Mouse (Mus musculus) liver, embryonic 11.5 days (tissue): ENCODE measurements around the gene Ncapd3. TPM values are rescaled to one million over a fixed set of nuclear protein-coding genes. Genes with fewer than 3 reads are reported as not detected.

ENCODE experiments used
- ATAC-seq: fragments of 200-750 bp; cut with Nextera tagmentation; replicated peaks from 2 replicates; pipeline ENCODE4 v1.8.0; 2017; ENCODE audit warnings: moderate number of reproducible peaks, mild to moderate bottlenecking, moderate TSS enrichment, moderate library complexity; ENCODE audit not compliant: low FRiP score
- DNase-seq: peaks from one replicate; pipeline ENCODE4 v3.0.0-alpha.2; 2017; ENCODE audit warnings: low spot score
- H3K27ac ChIP-seq: fragments of 300-500 bp; sonication (generic); 2 replicates; pipeline ENCODE4 v1.5.1; 2014; ENCODE audit warnings: mild to moderate bottlenecking, low read depth, low read length, control low read depth
- H3K27me3 ChIP-seq: fragments of 300-500 bp; sonication (generic); replicated peaks from 2 replicates; pipeline ENCODE4 v1.6.1; 2014; ENCODE audit warnings: low read length, mixed read lengths; ENCODE audit not compliant: control insufficient read depth, insufficient read depth
- H3K36me3 ChIP-seq: fragments of 300-500 bp; sonication (generic); 2 replicates; pipeline ENCODE4 v1.6.1; 2014; ENCODE audit warnings: mild to moderate bottlenecking, low read length, moderate library complexity, mixed read lengths; ENCODE audit not compliant: control insufficient read depth, insufficient read depth
- H3K4me1 ChIP-seq: fragments of 300-500 bp; sonication (generic); replicated peaks from 2 replicates; pipeline ENCODE4 v1.6.1; 2014; ENCODE audit warnings: low read length, mixed read lengths; ENCODE audit not compliant: control insufficient read depth, insufficient read depth
- H3K4me2 ChIP-seq: fragments of 300-500 bp; sonication (generic); 2 replicates; pipeline ENCODE4 v1.6.1; 2014; ENCODE audit warnings: mild to moderate bottlenecking, control low read depth, moderate library complexity
- H3K4me3 ChIP-seq: fragments of 300-500 bp; sonication (generic); 2 replicates; pipeline ENCODE4 v1.5.1; 2014; ENCODE audit warnings: low read depth, low read length, control low read depth
- H3K9ac ChIP-seq: fragments of 300-500 bp; sonication (generic); 2 replicates; pipeline ENCODE4 v1.6.1; 2014; ENCODE audit warnings: low read depth, low read length, control low read depth
- H3K9me3 ChIP-seq: fragments of 300-500 bp; sonication (generic); 2 replicates; pipeline ENCODE4 v1.6.1; 2016; ENCODE audit warnings: low read length, inconsistent platforms, mixed read lengths; ENCODE audit not compliant: control insufficient read depth
- whole genome bisulfite sequencing: fragments of 180-500 bp; shearing (Covaris S2); extraction: QIAGEN DNeasy Blood & Tissue Kit; methylation state at CpG from one replicate; pipeline ENCODE4 v1.1.7; 2014; 5-methylcytosine and 5-hydroxymethylcytosine counted together
- polyA plus RNA-seq: library from polyadenylated mRNA; unstranded; fragments of >200 nt; fragmentation: Nextera tagmentation; extraction: Ambion mirVana; gene quantifications from 2 replicates; pipeline ENCODE4 v1.2.1, GENCODE M21; 2014

The Ncapd3 gene
- polyA plus RNA-seq: 45.0 and 50.8 TPM in 2 replicates

DNA sequence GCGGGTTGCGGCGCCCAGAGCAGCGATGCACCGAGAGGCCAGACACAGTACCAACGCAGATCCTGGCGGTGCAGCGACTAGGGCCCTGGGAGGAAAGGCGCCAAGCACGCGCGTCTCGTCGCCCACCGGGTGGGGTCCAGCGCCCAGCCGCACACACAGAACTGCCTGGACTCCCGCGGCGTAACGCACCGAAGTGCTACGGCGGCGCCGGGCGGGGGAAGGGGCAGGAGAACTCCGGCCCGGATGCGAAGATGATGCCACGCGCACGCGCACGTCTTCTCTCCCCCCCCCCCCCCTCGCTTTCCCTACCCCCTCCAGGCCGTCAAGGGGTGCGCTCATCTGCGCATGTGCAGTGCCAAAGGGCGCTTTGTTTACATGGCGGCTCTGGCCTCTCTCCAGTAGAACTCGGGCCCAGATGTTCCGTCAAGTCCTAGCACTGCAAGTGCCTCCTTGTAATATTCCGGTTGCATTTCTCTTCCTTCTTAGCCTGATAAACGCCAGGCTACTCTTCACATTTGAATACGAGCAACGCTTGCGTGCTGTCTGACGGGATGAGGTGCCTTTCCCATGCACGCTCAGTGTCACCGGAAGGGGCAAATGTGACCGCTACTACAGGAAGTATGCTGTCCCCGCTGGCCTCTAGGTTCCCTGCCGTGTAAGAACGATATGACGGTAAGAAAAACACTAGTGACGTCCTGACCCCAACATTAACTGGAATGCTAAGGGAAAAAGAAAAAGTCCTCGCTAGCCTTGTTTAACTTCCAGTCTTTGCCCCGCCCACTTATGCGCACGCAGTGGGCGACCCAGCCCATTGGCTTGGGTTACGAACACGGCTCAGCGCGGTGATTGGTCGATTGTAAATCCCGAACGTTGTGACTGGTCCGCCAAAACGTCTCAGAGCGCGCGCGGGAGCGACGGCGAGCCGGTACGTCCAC lies at the start of gene Ncapd3, which contains the start of gene Vps26b:
Gene Ncapd3, plus strand, starts transcription at position 348 of the 935 bp plus-strand sequence.
Gene Vps26b, minus strand, starts transcription at position 238 of the 935 bp plus-strand sequence.
- ATAC-seq: peak; percentile 92
- Histone ChIP-seq H3K4me3 (peak within 1 kb of the TSS; percentile 97), H3K27me3 (no peaks in the 10 kb centered on the region), H3K4me1 (peaks cover 25% of the 10 kb centered on the region), H3K27ac (peak within 1 kb of the TSS; percentile 80), H3K9me3 (no peaks in the 10 kb centered on the region), H3K9ac (peak within 1 kb of the TSS; percentile 92), H3K36me3 (no peaks in the 10 kb centered on the region), H3K4me2 (peak within 1 kb of the TSS; percentile 97)
- peak; percentile 92 for DNase-seq
- WGBS: under 1% methylated on average over 80 of the region's 80 CpGs

- no peaks in the 10 kb centered on the region for H3K27me3 ChIP-seq
- no peak overlapping the region for H3K4me2 ChIP-seq
- no peak overlapping the region for H3K9ac ChIP-seq
- no peak overlapping the region for H3K27ac ChIP-seq
- no peaks in the 10 kb centered on the region for H3K4me1 ChIP-seq
- DNase-seq (no peak), ATAC-seq (no peak)
- no peaks in the 10 kb centered on the region for H3K9me3 ChIP-seq
- no peak overlapping the region for H3K4me3 ChIP-seq
- 89% methylated on average over 2 of the region's 2 CpGs for WGBS
- H3K36me3 ChIP-seq: peaks cover 9% of the 10 kb centered on the region
These were observed 44.8 kb upstream of the Ncapd3 start for GRCm38 (mm10) chr9:26985090-26985613.

DNA sequence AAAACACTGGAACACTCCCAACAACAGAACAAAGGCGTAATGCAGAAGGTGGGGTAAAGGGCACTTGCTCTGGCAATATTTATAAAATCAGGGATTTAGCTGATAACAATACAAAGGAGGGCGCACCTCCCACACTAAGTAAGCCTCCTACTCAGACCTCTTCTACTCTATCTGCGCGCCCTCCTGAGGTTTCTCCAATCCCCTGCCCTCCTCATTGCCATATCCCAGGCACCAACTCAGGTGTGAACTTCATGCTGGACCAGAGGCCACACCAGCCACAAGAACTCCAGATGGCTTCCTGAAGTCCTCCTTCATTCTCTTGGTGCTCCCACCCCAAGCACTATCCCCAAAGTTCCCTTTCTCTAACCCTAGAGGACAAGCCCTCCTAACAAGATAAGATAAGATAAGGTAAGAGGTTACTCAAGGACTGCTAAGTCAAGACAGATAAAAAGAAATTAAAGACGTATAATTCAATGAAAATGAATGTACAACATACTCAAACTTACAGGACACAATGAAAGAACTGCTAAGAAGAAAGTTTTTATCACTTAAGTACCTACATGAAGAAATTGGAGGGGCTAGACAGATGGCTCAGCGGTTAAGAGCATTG lies 44.2 kb upstream of the Ncapd3 start:
- Histone ChIP-seq H3K36me3 (peaks cover 9% of the 10 kb centered on the region), H3K27ac (no peak overlapping the region), H3K4me2 (no peak overlapping the region), H3K27me3 (no peaks in the 10 kb centered on the region), H3K4me3 (no peak overlapping the region), H3K4me1 (no peaks in the 10 kb centered on the region), H3K9me3 (no peaks in the 10 kb centered on the region), H3K9ac (no peak overlapping the region)
- WGBS: 78% methylated on average over 6 of the region's 6 CpGs
- no peak for DNase-seq
- ATAC-seq: no peak

DNA sequence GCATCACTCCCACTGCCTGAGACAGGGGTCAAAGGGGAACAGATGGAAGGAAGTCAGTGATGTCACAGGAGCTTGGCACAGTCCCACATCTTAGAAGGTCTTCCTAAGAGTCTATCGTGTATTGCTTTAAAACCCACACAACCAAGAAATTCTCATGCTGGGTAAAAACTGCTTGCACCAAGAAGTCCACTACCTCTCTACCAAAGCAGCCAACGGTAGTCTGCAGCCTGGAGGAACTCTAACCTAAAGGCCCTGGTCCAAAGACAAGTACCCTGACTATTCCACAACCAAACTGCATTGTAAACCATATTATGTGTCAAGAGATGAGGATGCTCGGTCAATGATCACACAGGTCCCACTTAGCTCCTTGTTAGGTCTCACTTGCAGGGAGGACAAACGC lies 39.8 kb upstream of the Ncapd3 start:
- H3K27ac ChIP-seq: no peak overlapping the region
- no peaks in the 10 kb centered on the region for H3K4me1 ChIP-seq
- no peak overlapping the region for H3K4me2 ChIP-seq
- 89% methylated on average over 4 of the region's 4 CpGs for WGBS
- no peak for DNase-seq
- no peak overlapping the region for H3K4me3 ChIP-seq
- H3K9ac ChIP-seq: no peak overlapping the region
- no peak for ATAC-seq
- no peaks in the 10 kb centered on the region for H3K9me3 ChIP-seq
- peaks cover 16% of the 10 kb centered on the region for H3K36me3 ChIP-seq
- no peaks in the 10 kb centered on the region for H3K27me3 ChIP-seq

- Histone ChIP-seq H3K4me3 (no peak overlapping the region), H3K9ac (no peak overlapping the region), H3K36me3 (peaks cover 10% of the 10 kb centered on the region; the same call in 1 of the 2 replicates), H3K9me3 (no peaks in the 10 kb centered on the region), H3K27me3 (no peaks in the 10 kb centered on the region), H3K4me2 (no peak overlapping the region), H3K27ac (no peak overlapping the region), H3K4me1 (peaks cover 2% of the 10 kb centered on the region; the same call in 1 of the 2 replicates)
- DNase-seq: no peak
- WGBS: 91% methylated on average over 10 of the region's 10 CpGs
- ATAC-seq: no peak
These were observed 36.9 kb upstream of the Ncapd3 start for GRCm38 (mm10) chr9:26993118-26993517.

DNA sequence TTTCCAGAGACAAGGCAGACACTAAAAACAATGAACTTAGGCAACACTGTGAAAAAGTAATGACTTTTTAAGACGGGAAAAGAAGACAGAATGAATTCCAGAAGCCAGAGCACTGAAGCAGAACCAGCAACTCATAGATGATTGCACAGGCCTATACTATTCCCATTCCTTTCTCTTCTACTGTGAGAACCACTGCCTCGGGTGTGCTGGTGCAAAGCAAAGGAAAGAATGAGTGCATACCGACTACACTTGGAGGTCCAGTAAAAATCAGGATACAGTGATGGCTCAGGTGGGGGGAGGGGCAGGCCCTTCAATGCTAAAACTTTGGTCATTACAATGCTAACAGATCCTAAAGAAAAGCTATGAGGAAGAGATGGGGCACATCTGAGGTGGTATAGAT lies 36.1 kb upstream of the Ncapd3 start:
- ATAC-seq (no peak), DNase-seq (no peak)
- H3K9me3 ChIP-seq: no peaks in the 10 kb centered on the region
- H3K27me3 ChIP-seq: no peaks in the 10 kb centered on the region
- H3K36me3 ChIP-seq: peaks cover 10% of the 10 kb centered on the region; the same call in 1 of the 2 replicates
- WGBS: 68% methylated on average over 3 of the region's 3 CpGs
- H3K4me3 ChIP-seq: no peak overlapping the region
- H3K4me1 ChIP-seq: peaks cover 3% of the 10 kb centered on the region; the same call in 1 of the 2 replicates
- no peak overlapping the region for H3K27ac ChIP-seq
- H3K4me2 ChIP-seq: no peak overlapping the region
- no peak overlapping the region for H3K9ac ChIP-seq

- Histone ChIP-seq H3K9me3 (no peaks in the 10 kb centered on the region), H3K27me3 (no peaks in the 10 kb centered on the region), H3K27ac (no peak overlapping the region), H3K9ac (no peak overlapping the region), H3K4me1 (peaks cover 12% of the 10 kb centered on the region), H3K4me3 (no peak overlapping the region), H3K36me3 (peaks cover 2% of the 10 kb centered on the region; the same call in 1 of the 2 replicates), H3K4me2 (no peak overlapping the region)
- 75% methylated on average over 3 of the region's 3 CpGs for WGBS
- ATAC-seq (no peak), DNase-seq (peak; percentile 20)
These were observed 32.9 kb upstream of the Ncapd3 start for GRCm38 (mm10) chr9:26997062-26997461.

- Histone ChIP-seq H3K36me3 (no peaks in the 10 kb centered on the region), H3K27ac (no peak overlapping the region), H3K4me2 (no peak overlapping the region), H3K4me1 (peaks cover 12% of the 10 kb centered on the region), H3K27me3 (no peaks in the 10 kb centered on the region), H3K4me3 (no peak overlapping the region), H3K9ac (no peak overlapping the region), H3K9me3 (no peaks in the 10 kb centered on the region)
- DNase-seq (no peak), ATAC-seq (no peak)
- WGBS: 98% methylated on average over 2 of the region's 2 CpGs
These were observed 32.5 kb upstream of the Ncapd3 start for GRCm38 (mm10) chr9:26997501-26997900.
